Comparison of ENCODE assay signal across 31 mouse cellular contexts in genomic region chr11:6164781-6165180, GRCm38 (mm10). TPM values are rescaled to one million over a fixed set of nuclear protein-coding genes. Genes with fewer than 3 reads are reported as not detected.
"Had no signal": no experiment of that assay in that cellular context is flagged by ENCODE, and none has a peak within 500 bp of the region (broad histone marks: within the 10 kb centered on the region; RNA-seq: fewer than 3 reads in every experiment).

No protein-coding gene starts in this region.

- ATAC-seq: forebrain, postnatal 0 days; hindbrain, postnatal 0 days; intestine, embryonic 16.5 days had no signal

- H3K27me3 ChIP-seq: heart, embryonic 13.5 days; heart, embryonic 15.5 days; hindbrain, embryonic 13.5 days; hindbrain, embryonic 15.5 days; kidney, embryonic 15.5 days; limb, embryonic 13.5 days; limb, embryonic 15.5 days had no signal

- H3K27ac ChIP-seq: heart, embryonic 13.5 days; heart, embryonic 15.5 days; hindbrain, embryonic 13.5 days; hindbrain, embryonic 15.5 days; hindbrain, postnatal 0 days; kidney, embryonic 15.5 days; kidney, postnatal 0 days; limb, embryonic 13.5 days; limb, embryonic 15.5 days had no signal

- DNase-seq: forebrain, postnatal 0 days; gastrocnemius, postnatal 14 days; gastrocnemius, postnatal 36 days; heart, adult 18-20 months; heart, postnatal 14 days; heart, postnatal 36 days; kidney, adult 11 months; kidney, adult 2 months; kidney, adult 9 months; kidney, postnatal 14 days; kidney, postnatal 36 days; layer of hippocampus, postnatal 36 days; left cerebral cortex, postnatal 4 days had no signal

- H3K36me3 ChIP-seq: heart, embryonic 13.5 days; heart, embryonic 15.5 days; hindbrain, embryonic 13.5 days; hindbrain, embryonic 15.5 days; kidney, embryonic 15.5 days; limb, embryonic 15.5 days had no signal

- H3K4me3 ChIP-seq: heart, embryonic 13.5 days; heart, embryonic 15.5 days; hindbrain, embryonic 13.5 days; hindbrain, embryonic 15.5 days; kidney, embryonic 15.5 days; limb, embryonic 13.5 days; limb, embryonic 15.5 days had no signal

- H3K4me2 ChIP-seq: heart, embryonic 11.5 days; heart, embryonic 13.5 days; heart, embryonic 15.5 days; hindbrain, embryonic 13.5 days; hindbrain, embryonic 15.5 days; kidney, embryonic 15.5 days; limb, embryonic 13.5 days; limb, embryonic 15.5 days had no signal

- H3K9ac ChIP-seq: forebrain, postnatal 0 days; heart, embryonic 13.5 days; heart, embryonic 15.5 days; hindbrain, embryonic 13.5 days; hindbrain, embryonic 15.5 days; kidney, embryonic 15.5 days; limb, embryonic 13.5 days; limb, embryonic 15.5 days had no signal

- H3K4me1 ChIP-seq: limb, embryonic 13.5 days; limb, embryonic 15.5 days had no signal

- H3K9me3 ChIP-seq: heart, embryonic 13.5 days; heart, embryonic 15.5 days; hindbrain, embryonic 13.5 days; hindbrain, embryonic 15.5 days; kidney, embryonic 15.5 days; limb, embryonic 13.5 days; limb, embryonic 15.5 days had no signal

RNA-seq across cellular contexts. Expression of gene A730071L15Rik, which starts 35.0 kb away (rescaled TPM):
- total RNA-seq: gastrocnemius, adult 8-10 months; heart, adult 18-20 months; heart, adult 8-10 months; heart, postnatal 14 days; heart, postnatal 36 days; hematopoietic stem cell, adult 5-6 weeks; hindbrain, postnatal 0 days; layer of hippocampus, adult 18-20 months; layer of hippocampus, postnatal 10 days; left cerebral cortex, postnatal 10 days; left cerebral cortex, postnatal 25 days had no signal
